Mouse (Mus musculus): ENCODE measurements around the gene Hras. TPM values are rescaled to one million over a fixed set of nuclear protein-coding genes. Genes with fewer than 3 reads are reported as not detected.

Gene Hras
- total RNA-seq, 2 experiments from 2014 or later = 87.8 to 91.9 TPM

DNA sequence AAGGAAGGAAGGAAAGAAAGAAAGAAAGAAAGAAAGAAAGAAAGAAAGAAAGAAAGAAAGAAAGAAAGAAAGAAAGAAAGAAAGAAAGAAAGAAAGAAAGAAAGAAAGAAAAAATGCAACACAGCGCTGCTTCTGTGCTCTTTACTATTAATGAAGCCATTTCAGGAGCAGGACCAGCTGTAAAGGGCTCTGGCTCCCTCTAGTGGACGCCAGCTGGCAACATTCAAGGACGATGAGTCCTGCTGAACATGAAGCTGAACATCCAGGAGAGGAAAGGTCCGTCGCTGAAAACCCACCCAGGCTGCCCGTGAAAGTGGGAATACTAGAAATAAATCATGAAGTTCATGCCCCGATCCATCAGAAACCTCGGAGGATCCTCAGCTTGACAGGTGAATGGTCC, 17.6 kb downstream of the Hras start:
- peak; percentile 92 for DNase-seq

DNA sequence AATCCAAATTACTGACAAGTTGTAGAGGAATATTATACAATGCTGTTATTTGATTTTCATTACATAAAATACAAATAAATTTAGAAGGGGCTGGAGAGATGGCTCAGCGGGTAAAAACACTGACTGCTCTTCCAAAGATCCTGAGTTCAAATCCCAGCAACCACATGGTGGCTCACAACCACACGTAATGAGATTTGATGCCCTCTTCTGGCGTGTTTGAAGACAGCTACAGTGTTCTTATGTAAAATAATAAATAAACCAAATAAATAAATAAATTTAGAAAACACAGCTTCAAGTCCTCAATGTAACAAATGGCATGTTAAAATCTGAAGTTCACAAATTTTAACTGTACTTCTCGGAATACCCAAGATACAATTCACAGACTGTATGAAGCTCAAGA, 18.7 kb downstream of the Hras start:
- DNase-seq = no peak

DNA sequence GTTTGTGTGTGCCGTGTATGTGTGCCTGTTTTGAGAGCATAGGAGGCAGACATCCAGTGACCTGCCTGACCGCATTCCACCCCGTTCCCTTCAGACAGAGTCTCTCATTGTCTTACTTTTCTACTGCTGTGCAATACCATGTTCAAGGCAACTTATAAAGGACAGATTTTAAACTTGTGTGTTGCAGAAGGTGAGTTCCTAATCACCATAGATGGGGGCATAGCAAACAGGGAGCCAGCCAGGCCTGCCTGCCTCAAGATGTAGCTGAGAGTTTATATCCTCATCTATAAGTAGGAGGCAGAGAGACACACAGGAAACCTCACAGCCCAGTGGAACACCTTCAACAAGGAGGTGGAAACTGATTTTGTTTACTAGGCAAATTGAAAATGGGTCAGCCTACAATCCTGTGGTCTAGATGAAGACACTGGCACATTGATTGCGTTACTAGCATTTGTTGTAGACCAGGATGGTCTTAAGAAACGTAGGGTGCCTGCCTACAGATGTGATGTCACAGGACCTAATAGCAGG, 20.4 kb downstream of the Hras start:
- DNase-seq = no peak

DNA sequence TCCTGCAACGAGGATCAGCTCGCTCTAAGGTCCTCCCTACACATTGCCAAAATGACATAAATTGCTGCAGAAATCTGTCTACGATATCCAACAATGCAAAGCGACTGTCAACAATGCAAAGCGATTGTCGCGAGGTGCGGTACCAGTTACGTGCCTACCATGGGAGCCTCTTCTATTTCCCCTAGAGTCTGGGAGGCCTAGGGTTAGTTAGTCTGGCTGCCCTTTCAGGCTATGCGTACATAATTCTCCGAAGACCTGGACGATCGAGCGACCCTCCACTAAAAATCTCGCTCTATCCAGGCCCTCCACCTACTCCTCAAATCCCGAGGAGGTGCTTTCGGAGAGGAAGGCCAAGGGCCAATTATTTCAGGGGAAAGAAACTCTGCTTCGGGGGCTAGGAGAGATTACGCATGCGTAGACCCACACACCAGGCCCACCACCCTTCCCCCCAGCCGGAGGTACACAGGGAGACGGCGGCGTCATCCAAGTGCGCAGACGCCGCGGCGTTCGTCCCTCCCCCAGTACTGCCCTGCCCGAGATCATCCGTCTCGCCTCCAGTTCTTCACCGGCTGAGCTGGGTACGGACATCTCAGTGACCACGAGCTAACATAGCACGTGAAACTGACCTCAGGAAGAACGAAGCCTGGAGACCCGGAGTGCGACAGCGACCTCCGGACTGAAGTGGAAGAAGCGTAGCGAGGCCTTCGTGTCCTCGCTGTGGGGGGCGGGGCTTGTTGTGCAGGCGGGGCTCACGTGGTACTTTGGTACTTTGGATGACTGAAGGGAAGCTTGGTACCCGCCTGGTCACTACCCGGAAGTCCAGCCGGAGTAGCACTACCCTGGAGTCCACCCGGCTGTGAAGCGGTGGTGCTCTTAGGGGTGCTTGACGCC, 21.4 kb downstream of the Hras start, which contains the start of gene Rnh1:
Rnh1 (minus strand) TSS at position 742 of the 891 bp plus-strand sequence.
- DNase-seq = peak; percentile 93

DNA sequence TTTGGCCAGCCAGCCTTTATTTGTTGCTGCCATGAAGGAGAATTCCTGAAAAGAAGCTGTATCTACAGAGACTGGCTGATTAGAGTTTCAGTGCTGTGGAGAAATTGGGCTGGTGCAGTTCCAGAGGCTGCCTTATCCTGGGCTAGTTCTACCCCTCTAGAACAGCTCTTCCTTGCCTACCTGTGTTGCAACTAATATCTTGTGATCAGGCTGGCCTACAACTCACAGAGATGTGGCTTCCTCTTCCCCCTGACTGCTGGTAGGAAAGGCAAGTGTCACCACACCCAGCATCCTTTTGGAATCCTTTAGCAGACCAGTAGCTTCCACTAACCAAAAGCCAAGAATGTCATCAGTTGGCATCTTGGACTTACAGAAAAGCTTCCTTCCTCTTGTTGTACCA, 23.9 kb downstream of the Hras start:
- no peak for DNase-seq

DNA sequence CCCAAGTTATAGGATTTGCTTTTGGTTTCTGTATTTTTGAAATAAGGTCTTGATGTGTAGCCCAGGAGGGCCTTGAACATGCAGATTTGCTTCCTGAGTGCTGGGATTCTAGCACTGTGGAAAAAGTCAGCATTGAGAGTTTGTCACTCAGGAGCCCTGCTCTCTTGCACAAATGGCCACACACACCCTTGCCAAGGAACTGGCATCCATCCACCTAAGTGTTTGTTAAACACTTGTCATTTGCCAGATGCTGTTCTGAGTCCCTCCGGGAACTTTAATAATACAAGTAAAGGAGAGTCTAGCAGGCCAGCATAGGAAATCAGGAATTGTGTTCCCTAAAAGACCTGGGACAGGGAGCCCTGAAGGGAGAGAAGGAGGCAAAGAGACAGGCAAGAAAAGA, 24.5 kb downstream of the Hras start:
- DNase-seq = peak; percentile 53

DNA sequence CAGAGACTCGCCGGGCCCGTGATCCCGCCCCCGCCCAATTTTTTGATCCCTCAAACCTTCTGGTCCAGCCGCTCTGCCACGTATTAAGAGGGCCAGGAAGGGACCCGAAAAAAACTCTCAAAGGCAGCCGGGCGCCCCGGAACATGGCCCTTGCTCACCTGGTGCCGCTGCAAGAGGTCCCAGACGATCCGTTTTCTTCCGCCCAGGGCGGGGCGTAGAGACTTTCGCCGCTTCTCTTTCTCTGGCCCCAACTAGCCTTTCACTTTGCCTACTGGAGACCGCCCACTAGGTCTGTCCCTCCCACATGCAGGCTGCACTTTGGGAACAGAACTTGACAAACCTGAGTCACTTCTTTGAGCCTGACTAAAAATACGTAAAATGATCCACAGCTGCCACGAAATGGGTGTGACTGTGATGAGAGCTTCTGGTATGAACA, 25.3 kb downstream of the Hras start:
- DNase-seq = peak; percentile 83

DNA sequence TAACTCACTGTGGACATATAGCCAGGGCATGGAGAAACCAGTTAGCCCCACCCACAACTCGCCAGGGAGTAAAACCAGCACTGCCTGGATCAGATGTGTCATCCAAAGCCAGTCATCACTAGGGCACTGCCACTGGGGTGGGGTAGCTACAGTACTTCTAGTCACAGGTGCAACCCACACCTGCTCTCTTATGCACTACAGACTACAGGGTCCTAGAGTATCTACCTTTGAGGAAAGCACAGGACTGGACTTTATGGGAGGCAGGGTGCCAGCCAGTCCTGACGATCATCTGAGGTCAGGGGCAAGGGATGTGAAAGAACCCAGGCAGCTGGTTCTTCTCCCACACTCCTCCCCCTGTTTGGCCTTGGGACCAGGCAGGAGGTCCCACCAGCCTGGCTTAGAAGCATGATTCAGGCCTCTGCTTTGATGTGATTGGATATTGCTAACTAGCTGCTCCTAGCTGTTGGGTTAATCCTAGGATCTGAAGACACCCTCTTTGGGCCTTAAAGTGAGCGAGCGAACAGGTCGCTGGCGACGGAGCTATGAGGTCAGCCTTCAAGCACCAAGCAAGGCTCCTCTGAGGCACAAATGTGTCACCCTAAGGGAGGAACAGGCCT, 25.8 kb downstream of the Hras start:
- DNase-seq = peak; percentile 75

DNA sequence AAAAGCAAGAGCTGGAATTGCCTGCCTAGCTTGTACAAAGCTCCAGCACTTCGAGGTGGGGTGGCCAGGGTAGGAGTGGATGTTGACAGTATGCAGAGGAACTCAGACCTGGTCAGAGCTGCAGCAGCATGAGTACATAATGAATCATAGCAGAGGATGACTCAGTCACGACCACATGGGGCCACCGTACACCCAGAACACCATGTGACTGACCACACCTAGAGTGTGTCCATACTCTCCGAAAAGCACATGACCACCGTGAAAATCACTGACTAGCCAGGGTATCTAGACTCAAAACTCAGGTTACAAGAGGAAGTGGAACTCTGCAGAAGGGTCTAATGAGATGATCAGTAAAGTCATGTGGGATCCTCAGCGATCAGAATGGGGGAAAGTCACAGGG, 29.0 kb downstream of the Hras start:
- peak; percentile 60 for DNase-seq

DNA sequence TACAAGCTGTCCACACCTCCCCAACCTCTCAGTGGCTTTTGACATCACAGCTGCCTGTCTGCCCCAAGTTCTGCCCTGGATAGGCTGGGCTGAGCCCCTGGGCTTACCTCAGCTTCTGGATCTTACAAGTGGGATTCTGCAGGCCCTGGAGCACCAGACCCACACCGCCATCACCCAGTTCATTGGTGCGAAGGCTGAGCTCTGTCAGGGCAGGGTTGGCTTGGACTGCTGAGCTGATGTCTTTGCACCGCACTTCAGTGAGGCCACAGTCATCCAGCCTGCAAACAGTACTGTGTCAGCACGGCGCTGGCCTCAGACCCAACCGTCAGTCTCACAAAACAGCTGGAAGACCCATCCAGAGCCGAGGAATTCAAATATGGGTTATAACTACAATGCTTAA, 29.4 kb downstream of the Hras start:
- DNase-seq = no peak

DNA sequence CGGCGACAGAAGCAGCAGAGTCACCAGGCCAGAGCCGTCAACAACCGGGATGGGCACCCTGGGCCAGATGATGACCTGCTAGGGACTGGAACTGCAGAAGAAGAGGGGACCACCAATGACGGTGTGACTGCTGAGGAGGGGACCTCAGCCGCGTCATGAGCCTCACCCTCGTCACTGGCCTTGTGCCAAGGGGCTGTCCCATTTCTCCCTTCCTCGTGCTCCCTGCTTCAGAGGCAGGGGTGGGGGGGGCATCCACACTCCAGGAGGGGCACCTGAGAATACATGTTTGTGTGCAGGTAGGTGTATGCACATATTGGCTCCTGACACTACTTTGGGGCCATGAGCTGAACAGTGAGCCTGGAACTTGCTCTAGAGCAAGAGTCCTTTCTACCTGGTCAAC, 38.4 kb downstream of the Hras start:
- no peak for DNase-seq

DNA sequence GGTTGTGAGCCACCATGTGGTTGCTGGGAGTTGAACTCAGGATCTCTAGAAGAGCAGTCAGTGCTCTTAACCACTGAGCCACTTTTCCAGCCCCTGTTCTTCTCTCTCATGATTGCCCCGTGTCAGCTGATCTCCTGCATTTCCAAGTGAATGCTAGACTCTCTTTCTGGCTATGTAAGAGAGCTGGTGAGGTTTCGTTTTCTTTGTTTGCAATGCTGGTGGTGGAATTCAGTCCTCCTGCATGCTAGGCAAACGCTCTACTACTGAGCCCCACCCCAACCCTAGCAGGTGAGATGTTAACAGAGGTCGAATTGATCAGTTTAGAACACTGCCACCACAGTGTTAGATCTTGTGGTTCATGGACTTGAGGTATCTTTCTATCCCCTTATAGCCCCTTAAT, 45.2 kb downstream of the Hras start:
- DNase-seq = no peak

DNA sequence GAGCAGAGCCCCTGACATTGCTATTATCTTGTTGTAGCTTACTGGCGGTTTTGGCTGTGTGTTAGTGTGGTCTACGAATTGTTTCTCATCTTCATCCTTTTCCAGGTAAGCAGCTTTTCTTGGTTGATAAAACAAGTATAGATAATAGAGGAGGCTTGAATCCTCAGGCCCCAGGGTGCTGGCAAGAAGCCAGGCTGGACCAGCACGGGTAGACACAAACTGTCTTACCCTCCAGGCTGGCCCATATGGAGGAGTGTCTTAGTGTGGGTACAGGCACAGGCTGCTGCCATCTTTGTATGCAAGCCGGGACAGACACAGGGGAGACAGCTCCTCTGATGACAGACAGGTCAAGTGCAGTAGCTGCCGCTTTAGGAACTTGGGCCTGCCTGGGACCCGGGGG, 46.8 kb downstream of the Hras start:
- no peak for DNase-seq

DNA sequence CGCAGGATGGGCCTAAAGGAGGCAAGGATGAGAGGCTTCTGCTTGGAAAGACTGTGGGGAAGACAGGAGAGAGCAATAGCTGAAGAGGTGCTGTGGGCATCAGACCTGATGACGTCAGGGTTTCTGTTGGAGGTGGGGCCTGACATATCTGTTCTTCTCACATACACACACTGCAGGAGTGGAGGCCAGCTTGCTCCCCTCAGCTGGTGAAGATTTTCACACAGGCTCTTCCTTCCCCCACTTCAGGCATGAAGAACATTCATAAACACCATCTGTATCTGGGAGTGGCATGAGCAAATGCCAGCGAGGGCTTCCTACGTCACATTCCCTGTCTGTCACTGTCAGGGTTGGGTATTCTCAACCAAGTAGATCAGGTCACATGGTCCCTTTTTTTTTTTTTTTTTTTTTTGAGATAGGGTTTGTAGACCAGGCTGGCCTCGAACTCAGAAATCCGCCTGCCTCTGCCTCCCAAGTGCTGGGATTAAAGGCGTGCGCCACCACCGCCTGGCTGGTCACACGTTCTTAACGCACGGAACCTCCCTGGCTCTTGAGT, 47.7 kb downstream of the Hras start:
- DNase-seq = no peak

DNA sequence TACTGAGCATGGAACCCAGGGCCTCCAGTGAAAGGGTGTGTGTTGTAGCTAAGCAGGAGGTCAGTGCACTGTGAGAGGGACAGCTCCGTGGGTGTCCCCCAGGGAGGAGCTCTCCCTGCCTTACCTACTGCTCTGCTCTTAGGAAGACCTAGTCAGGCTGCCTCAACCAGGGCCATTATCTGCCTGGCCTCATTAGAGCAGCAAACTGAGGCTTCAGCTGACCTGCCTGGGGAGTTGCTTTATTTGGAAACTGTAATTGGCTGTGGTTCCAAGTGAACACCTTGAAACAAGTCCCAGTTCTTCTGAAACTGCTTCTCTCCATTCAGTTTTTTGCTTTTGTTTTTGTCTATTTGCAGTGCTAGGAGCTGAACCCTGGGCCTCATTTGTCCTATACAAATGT, 48.4 kb downstream of the Hras start:
- no peak for DNase-seq

DNA sequence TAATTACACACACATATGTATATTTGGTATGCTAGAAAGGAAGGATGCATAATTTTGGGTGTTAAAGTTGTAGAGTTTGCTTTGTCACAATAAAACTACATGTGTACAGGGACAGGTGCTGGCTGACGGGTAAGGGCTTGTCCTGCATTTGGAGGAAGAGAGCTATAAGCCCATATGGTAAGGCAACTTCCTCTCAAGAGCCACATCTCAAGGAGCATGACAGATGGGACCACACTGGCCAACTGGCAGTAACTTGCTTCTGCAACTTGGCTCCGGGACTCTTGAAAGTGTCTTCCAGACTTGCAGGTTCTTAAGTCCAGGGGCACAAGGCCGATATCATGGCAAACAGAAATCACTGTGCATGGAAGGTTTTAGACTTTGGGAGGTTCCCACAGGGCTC, 49.2 kb downstream of the Hras start:
- DNase-seq = no peak

DNA sequence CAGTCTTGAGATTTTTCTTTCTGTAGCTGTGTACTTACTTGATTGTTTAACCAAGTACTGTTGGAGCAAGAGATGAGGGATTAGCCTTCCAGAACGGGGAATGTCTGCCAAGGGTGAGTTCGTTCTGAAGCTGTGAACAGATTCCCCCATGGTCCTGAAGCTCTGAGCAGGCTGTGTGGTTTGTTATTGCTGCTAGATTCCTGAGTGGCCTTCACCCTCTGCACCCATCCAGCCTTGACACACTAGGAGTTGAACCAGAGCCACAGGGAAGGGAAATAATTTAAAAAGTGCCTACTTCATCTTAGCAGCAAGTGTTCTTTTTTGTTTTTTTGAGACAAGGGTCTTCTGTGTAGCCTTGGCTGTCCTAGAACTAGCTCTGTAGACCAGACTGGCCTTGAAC, 49.9 kb downstream of the Hras start:
- DNase-seq = no peak

DNA sequence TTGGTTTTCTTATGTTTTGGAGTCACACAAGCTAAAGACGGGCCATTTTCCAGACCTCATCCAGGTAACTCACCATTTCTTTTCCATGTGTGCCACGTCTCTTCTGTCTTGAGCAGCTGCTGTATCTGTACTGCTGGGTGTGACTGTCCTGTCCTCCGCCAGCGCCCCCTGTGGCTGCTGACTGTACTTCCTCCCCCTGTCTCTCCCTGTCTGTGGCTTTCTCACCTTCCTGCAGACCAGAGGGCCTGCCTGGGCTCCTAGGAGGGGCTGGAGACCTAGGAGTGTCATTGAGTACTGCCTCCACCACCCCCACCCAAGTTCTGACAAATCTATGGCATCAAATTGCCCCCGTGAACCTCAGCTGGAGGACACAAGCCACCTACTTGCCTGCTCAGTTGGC, 50.7 kb downstream of the Hras start:
- peak; percentile 70 for DNase-seq

DNA sequence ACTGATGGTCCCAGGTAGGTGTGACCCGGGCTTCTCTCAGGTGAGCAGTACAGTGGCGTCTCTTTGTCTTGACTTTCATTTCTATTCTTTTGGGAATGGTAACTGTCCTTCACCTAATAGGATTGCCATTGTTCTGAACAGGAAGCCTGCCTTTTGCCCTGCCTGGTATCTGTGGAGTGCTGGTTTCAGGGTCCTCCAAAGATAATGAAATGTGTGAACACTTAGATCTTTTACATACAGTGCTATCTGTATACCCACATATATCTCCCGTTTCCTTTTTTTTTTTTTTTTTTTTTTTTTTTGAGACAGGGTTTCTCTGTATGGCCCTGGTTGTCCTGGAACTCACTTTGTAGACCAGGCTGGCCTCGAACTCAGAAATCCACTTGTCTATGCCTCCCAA, 52.5 kb downstream of the Hras start:
- DNase-seq = no peak

Data from adrenal gland, postnatal 10 days (tissue).